25 mouse cellular contexts compared by ENCODE assay signal in genomic region chr3:92600456-92600855, GRCm38 (mm10). TPM values are rescaled to one million over a fixed set of nuclear protein-coding genes. Genes with fewer than 3 reads are reported as not detected.
DNase-seq lines count a peak whose midpoint lies in the region; ATAC-seq and TF ChIP-seq lines count a peak whose summit lies in the region.
"Had no signal": no experiment of that assay in that cellular context is flagged by ENCODE, and none has a peak within 500 bp of the region (broad histone marks: within the 10 kb centered on the region; RNA-seq: fewer than 3 reads in every experiment).

No protein-coding gene starts in this region.

- peak; percentile 35 for DNase-seq in kidney, adult 9 months
- DNase-seq in kidney, adult 18-20 months, result no peak
- no peak for DNase-seq in liver, postnatal 0 days
- DNase-seq in CH12.LX (ENCODE audit: extremely low read depth), result peak; percentile 21
- DNase-seq in Patski (ENCODE audit: low read depth, low spot score), result no peak
- no peak for DNase-seq in hindbrain, embryonic 10.5 days (ENCODE audit: low spot score)
- DNase-seq: adrenal gland, adult 2 months; cerebellum, adult 9-10 months; forebrain, postnatal 0 days; lung, adult 18-20 months; thymus, postnatal 36 days had no signal

- dilution Hi-C loops in CH12.LX (cut with MboI; ENCODE audit: extremely low pct_ligation_motif_present, extremely low pct_unique_long_range_greater_than_20kb, low sequenced_read_pairs), result no loop called here

- no peak for TF ChIP-seq POLR2A in CH12.LX (IDR thresholded peaks at IDR 0.05; ENCODE audit: low read depth, low read length)

- peaks cover 3% of the 10 kb centered on the region; the same call in 1 of the 2 replicates for H3K9me3 ChIP-seq in liver, postnatal 0 days (ENCODE audit: low read length)
- 0 out of 2 replicates have a peak, but pooled peaks cover 2% of the 10 kb centered on the region for H3K9me3 ChIP-seq in liver, embryonic 12.5 days (replicated peaks)
- no peaks in the 10 kb centered on the region for H3K9me3 ChIP-seq in CH12.LX (replicated peaks; ENCODE audit: low read length)
- peaks cover 9% of the 10 kb centered on the region; the same call in 1 of the 2 replicates for H3K9me3 ChIP-seq in hindbrain, embryonic 10.5 days
- H3K9me3 ChIP-seq: hindbrain, embryonic 12.5 days; midbrain, embryonic 12.5 days had no signal

- no peaks in the 10 kb centered on the region for H3K27me3 ChIP-seq in liver, postnatal 0 days (ENCODE audit: insufficient read depth, low read length)
- H3K27me3 ChIP-seq in liver, embryonic 12.5 days (replicated peaks), result no peaks in the 10 kb centered on the region
- H3K27me3 ChIP-seq in CH12.LX (replicated peaks) (no peaks in the 10 kb centered on the region), Patski (peaks cover 13% of the 10 kb centered on the region)
- H3K27me3 ChIP-seq in hindbrain, embryonic 10.5 days (ENCODE audit: insufficient read depth, poor library complexity, severe bottlenecking), result no peaks in the 10 kb centered on the region
- H3K27me3 ChIP-seq: hindbrain, embryonic 12.5 days; midbrain, embryonic 12.5 days; neural tube, embryonic 13.5 days had no signal

- no peak overlapping the region for H3K27ac ChIP-seq in liver, postnatal 0 days (ENCODE audit: low read depth)
- no peak overlapping the region for H3K27ac ChIP-seq in liver, embryonic 12.5 days
- H3K27ac ChIP-seq in CH12.LX (ENCODE audit: insufficient read depth, low read depth), result no peak overlapping the region
- H3K27ac ChIP-seq in hindbrain, embryonic 10.5 days, result no peak overlapping the region
- H3K27ac ChIP-seq: forebrain, embryonic 10.5 days; hindbrain, embryonic 12.5 days; midbrain, embryonic 12.5 days; neural tube, embryonic 13.5 days had no signal

- CTCF ChIA-PET in Patski (lab: Charles Lee), result interaction anchor here (1.0 to 4.0 kb wide), 8 partner anchors 8 to 482 kb away, joined by 3 to 18 read pairs (median 4); partner anchors contain the start of gene Smcp

- no peak for ATAC-seq in liver, postnatal 0 days
- no peak for ATAC-seq in liver, embryonic 12.5 days
- peak; percentile 54 for ATAC-seq in Patski
- ATAC-seq: forebrain, postnatal 0 days; inflammation-experienced regulatory T-cells, adult 6 months had no signal

- no peak for TF ChIP-seq EP300 in liver, postnatal 0 days (IDR thresholded peaks at IDR 0.05; ENCODE audit: low read depth)
- no peak for TF ChIP-seq EP300 in CH12.LX (IDR thresholded peaks at IDR 0.05; ENCODE audit: low read length)

- TF ChIP-seq CTCF in liver, postnatal 0 days (IDR thresholded peaks at IDR 0.05; ENCODE audit: low read depth), result peak; percentile 47
- 0 out of 4 replicates have a peak, but pooled peaks of 1 of the 2 experiments have one; percentile 21 for TF ChIP-seq CTCF in CH12.LX (conservative IDR thresholded peaks at IDR 0.05 in 1 of 2, IDR thresholded peaks at IDR 0.05 in 1 of 2; ENCODE audit: low read depth in 2 of 2, low read length in 2 of 2)
- TF ChIP-seq CTCF in Patski (IDR thresholded peaks at IDR 0.05), result peak; percentile 49

- H3K9ac ChIP-seq in liver, postnatal 0 days (replicated peaks), result no peak overlapping the region
- no peak overlapping the region for H3K9ac ChIP-seq in liver, embryonic 12.5 days
- no peak overlapping the region for H3K9ac ChIP-seq in CH12.LX (ENCODE audit: insufficient read depth, low read depth)
- H3K9ac ChIP-seq: forebrain, postnatal 0 days; hindbrain, embryonic 12.5 days; midbrain, embryonic 12.5 days; neural tube, embryonic 13.5 days had no signal

- POLR2A ChIA-PET in Patski (lab: Charles Lee), result no interaction called here

- in situ Hi-C loops in CH12.LX (cut with MboI; ENCODE audit: low pct_ligation_motif_present, low pct_unique_long_range_greater_than_20kb, low sequenced_read_pairs), result no loop called here
- in situ Hi-C loops in Patski (cut with MboI; ENCODE audit: low pct_unique_long_range_greater_than_20kb), result loop anchor here (5.0 kb wide), 2 partner anchors 203 to 448 kb away; no protein-coding TSS in a partner anchor

- no peak overlapping the region for H3K4me3 ChIP-seq in liver, postnatal 0 days (ENCODE audit: low read depth, low read length)
- no peak overlapping the region for H3K4me3 ChIP-seq in liver, embryonic 12.5 days
- H3K4me3 ChIP-seq in CH12.LX (replicated peaks in 1 of 3; ENCODE audit: low read depth in 2 of 3, low read length in 2 of 3, poor library complexity in 1 of 3), result no peak overlapping the region
- H3K4me3 ChIP-seq in hindbrain, embryonic 10.5 days, result no peak overlapping the region
- H3K4me3 ChIP-seq: forebrain, embryonic 10.5 days; hindbrain, embryonic 12.5 days; midbrain, embryonic 12.5 days; neural tube, embryonic 13.5 days had no signal

- WGBS in liver, postnatal 0 days (ENCODE audit: insufficient replicate concordance), result 46% methylated on average over 1 of the region's 1 CpGs
- WGBS in liver, embryonic 12.5 days (ENCODE audit: insufficient replicate concordance), result 50% methylated on average over 1 of the region's 1 CpGs
- 61% methylated on average over 1 of the region's 1 CpGs for WGBS in hindbrain, embryonic 10.5 days

- TF ChIP-seq RAD21 in CH12.LX (IDR thresholded peaks at IDR 0.05; ENCODE audit: low read depth, low read length), result no peak; the same call in none of the 2 replicates

- H3K4me2 ChIP-seq in liver, postnatal 0 days (ENCODE audit: low read depth, low read length), result no peak overlapping the region
- no peak overlapping the region for H3K4me2 ChIP-seq in liver, embryonic 12.5 days
- H3K4me2 ChIP-seq in CH12.LX (ENCODE audit: insufficient read depth, low read depth, poor library complexity, severe bottlenecking), result no peak overlapping the region
- H3K4me2 ChIP-seq: hindbrain, embryonic 12.5 days; midbrain, embryonic 12.5 days; neural tube, embryonic 13.5 days had no signal

- H3K4me1 ChIP-seq in liver, postnatal 0 days (ENCODE audit: insufficient read depth), result no peaks in the 10 kb centered on the region
- H3K4me1 ChIP-seq in liver, embryonic 12.5 days, result no peaks in the 10 kb centered on the region
- no peaks in the 10 kb centered on the region for H3K4me1 ChIP-seq in CH12.LX (ENCODE audit: control insufficient read depth in 1 of 2, insufficient read depth in 2 of 2)
- no peaks in the 10 kb centered on the region for H3K4me1 ChIP-seq in hindbrain, embryonic 10.5 days (replicated peaks)
- H3K4me1 ChIP-seq: forebrain, embryonic 10.5 days; hindbrain, embryonic 12.5 days; midbrain, embryonic 12.5 days; neural tube, embryonic 13.5 days had no signal

- H3K79me2 ChIP-seq in CH12.LX (replicated peaks; ENCODE audit: control insufficient read depth, extremely low read depth, insufficient read depth, poor library complexity, severe bottlenecking), result no peaks in the 10 kb centered on the region

- no peaks in the 10 kb centered on the region for H3K36me3 ChIP-seq in liver, postnatal 0 days (replicated peaks; ENCODE audit: insufficient read depth, low read length)
- H3K36me3 ChIP-seq in liver, embryonic 12.5 days, result no peaks in the 10 kb centered on the region
- no peaks in the 10 kb centered on the region for H3K36me3 ChIP-seq in CH12.LX (replicated peaks in 1 of 2; ENCODE audit: control insufficient read depth in 1 of 2, insufficient read depth in 1 of 2, low read length in 1 of 2)
- H3K36me3 ChIP-seq in hindbrain, embryonic 10.5 days, result no peaks in the 10 kb centered on the region
- H3K36me3 ChIP-seq: forebrain, embryonic 10.5 days; hindbrain, embryonic 12.5 days; midbrain, embryonic 12.5 days; neural tube, embryonic 13.5 days had no signal

TF ChIP-seq in CH12.LX, 34 proteins besides CTCF, POLR2A, EP300 and RAD21:
- TF ChIP-seq MYC (IDR thresholded peaks at IDR 0.05; ENCODE audit: low read depth, low read length) (no peak), SMC3 (IDR thresholded peaks at IDR 0.05; ENCODE audit: low read depth, low read length) (peak; percentile 18; the same call in 1 of the 2 replicates)

RNA-seq across cellular contexts. Expression of gene 2210017I01Rik, which starts 6.8 kb away (rescaled TPM):
- polyA plus RNA-seq in liver, postnatal 0 days (2015; fragmentation: Nextera tagmentation; extraction: Ambion mirVana), result not detected in 2 replicates
- not detected in 2 replicates for polyA plus RNA-seq in liver, embryonic 12.5 days (2016; fragmentation: Nextera tagmentation; extraction: Ambion mirVana)
- total RNA-seq in CH12.LX (2012; rRNA removed), result not detected in 2 replicates
- not detected in 2 replicates for total RNA-seq in CH12.LX (2014; rRNA removed)
- polyA plus RNA-seq in CH12.LX (2012; ENCODE audit: insufficient read length, low read depth), result not detected in 2 replicates
- not detected for polyA plus RNA-seq in Patski (2021)
- not detected in 2 replicates for polyA plus RNA-seq in hindbrain, embryonic 10.5 days (2016; fragmentation: Nextera tagmentation; extraction: Ambion mirVana)
- total RNA-seq: adrenal gland, adult 2 months; forebrain, postnatal 0 days; gastrocnemius, adult 18-20 months; gastrocnemius, postnatal 4 days; layer of hippocampus, adult 18-20 months; left cerebral cortex, postnatal 25 days; megakaryocyte progenitor cell, adult 5-6 weeks had no signal
- polyA plus RNA-seq: adrenal gland, adult 2 months; cortical plate, adult 2 months; forebrain, embryonic 10.5 days; forebrain, postnatal 0 days; heart, embryonic 16.5 days; hindbrain, embryonic 12.5 days; inflammation-experienced regulatory T-cells, adult 6 months; limb, embryonic 14.5 days; midbrain, embryonic 12.5 days; neural tube, embryonic 13.5 days had no signal

RNA-seq across cellular contexts. Expression of gene Smcp, which starts 11.7 kb away (rescaled TPM):
- 5.1 and 6.3 TPM in 2 replicates for polyA plus RNA-seq in liver, postnatal 0 days (2015; fragmentation: Nextera tagmentation; extraction: Ambion mirVana)
- not detected in 2 replicates for polyA plus RNA-seq in liver, embryonic 12.5 days (2016; fragmentation: Nextera tagmentation; extraction: Ambion mirVana)
- total RNA-seq in CH12.LX (2012; rRNA removed), result not detected in 2 replicates
- total RNA-seq in CH12.LX (2014; rRNA removed), result not detected in 2 replicates
- polyA plus RNA-seq in CH12.LX (2012; ENCODE audit: insufficient read length, low read depth), result not detected in 2 replicates
- polyA plus RNA-seq in Patski (2021), result not detected
- polyA plus RNA-seq in hindbrain, embryonic 10.5 days (2016; fragmentation: Nextera tagmentation; extraction: Ambion mirVana), result not detected in 2 replicates
- total RNA-seq: adrenal gland, adult 2 months; forebrain, postnatal 0 days; gastrocnemius, adult 18-20 months; gastrocnemius, postnatal 4 days; layer of hippocampus, adult 18-20 months; left cerebral cortex, postnatal 25 days; megakaryocyte progenitor cell, adult 5-6 weeks had no signal
- polyA plus RNA-seq: adrenal gland, adult 2 months; cortical plate, adult 2 months; forebrain, embryonic 10.5 days; forebrain, postnatal 0 days; heart, embryonic 16.5 days; hindbrain, embryonic 12.5 days; inflammation-experienced regulatory T-cells, adult 6 months; limb, embryonic 14.5 days; midbrain, embryonic 12.5 days; neural tube, embryonic 13.5 days had no signal

RNA-seq across cellular contexts. Expression of gene Lce6a, which starts 21.0 kb away (rescaled TPM):
- not detected in 2 replicates for polyA plus RNA-seq in liver, postnatal 0 days (2015; fragmentation: Nextera tagmentation; extraction: Ambion mirVana)
- not detected in 2 replicates for polyA plus RNA-seq in liver, embryonic 12.5 days (2016; fragmentation: Nextera tagmentation; extraction: Ambion mirVana)
- total RNA-seq in CH12.LX (2012; rRNA removed) (not detected in 2 replicates), CH12.LX (2014; rRNA removed) (not detected in 2 replicates)
- polyA plus RNA-seq in CH12.LX (2012; ENCODE audit: insufficient read length, low read depth) (not detected in 2 replicates), Patski (2021) (not detected)
- polyA plus RNA-seq in hindbrain, embryonic 10.5 days (2016; fragmentation: Nextera tagmentation; extraction: Ambion mirVana), result not detected in 2 replicates
- total RNA-seq: adrenal gland, adult 2 months; forebrain, postnatal 0 days; gastrocnemius, adult 18-20 months; gastrocnemius, postnatal 4 days; layer of hippocampus, adult 18-20 months; left cerebral cortex, postnatal 25 days; megakaryocyte progenitor cell, adult 5-6 weeks had no signal
- polyA plus RNA-seq: adrenal gland, adult 2 months; cortical plate, adult 2 months; forebrain, embryonic 10.5 days; forebrain, postnatal 0 days; heart, embryonic 16.5 days; hindbrain, embryonic 12.5 days; inflammation-experienced regulatory T-cells, adult 6 months; midbrain, embryonic 12.5 days; neural tube, embryonic 13.5 days had no signal

RNA-seq across cellular contexts. Expression of gene Ivl, which starts 26.9 kb away (rescaled TPM):
- polyA plus RNA-seq in liver, postnatal 0 days (2015; fragmentation: Nextera tagmentation; extraction: Ambion mirVana), result not detected in 2 replicates
- polyA plus RNA-seq in liver, embryonic 12.5 days (2016; fragmentation: Nextera tagmentation; extraction: Ambion mirVana), result 0.12 TPM in 1 of 2 replicates, not detected in the other
- total RNA-seq in CH12.LX (2012; rRNA removed), result 0.04 TPM in 1 of 2 replicates, not detected in the other
- 0.30 and 0.31 TPM in 2 replicates for total RNA-seq in CH12.LX (2014; rRNA removed)
- 0.38 and 0.44 TPM in 2 replicates for polyA plus RNA-seq in CH12.LX (2012; ENCODE audit: insufficient read length, low read depth)
- not detected for polyA plus RNA-seq in Patski (2021)
- polyA plus RNA-seq in hindbrain, embryonic 10.5 days (2016; fragmentation: Nextera tagmentation; extraction: Ambion mirVana), result not detected in 2 replicates
- total RNA-seq: adrenal gland, adult 2 months; forebrain, postnatal 0 days; gastrocnemius, adult 18-20 months; gastrocnemius, postnatal 4 days; layer of hippocampus, adult 18-20 months; left cerebral cortex, postnatal 25 days; megakaryocyte progenitor cell, adult 5-6 weeks had no signal
- polyA plus RNA-seq: adrenal gland, adult 2 months; cortical plate, adult 2 months; forebrain, embryonic 10.5 days; forebrain, postnatal 0 days; inflammation-experienced regulatory T-cells, adult 6 months; midbrain, embryonic 12.5 days; neural tube, embryonic 13.5 days had no signal

RNA-seq across cellular contexts. Expression of gene Lce1a1, which starts 47.7 kb away (rescaled TPM):
- not detected in 2 replicates for polyA plus RNA-seq in liver, postnatal 0 days (2015; fragmentation: Nextera tagmentation; extraction: Ambion mirVana)
- polyA plus RNA-seq in liver, embryonic 12.5 days (2016; fragmentation: Nextera tagmentation; extraction: Ambion mirVana), result not detected in 2 replicates
- total RNA-seq in CH12.LX (2012; rRNA removed) (not detected in 2 replicates), CH12.LX (2014; rRNA removed) (not detected in 2 replicates)
- polyA plus RNA-seq in CH12.LX (2012; ENCODE audit: insufficient read length, low read depth) (not detected in 2 replicates), Patski (2021) (not detected)
- polyA plus RNA-seq in hindbrain, embryonic 10.5 days (2016; fragmentation: Nextera tagmentation; extraction: Ambion mirVana), result not detected in 2 replicates
- total RNA-seq: adrenal gland, adult 2 months; forebrain, postnatal 0 days; gastrocnemius, adult 18-20 months; gastrocnemius, postnatal 4 days; layer of hippocampus, adult 18-20 months; left cerebral cortex, postnatal 25 days; megakaryocyte progenitor cell, adult 5-6 weeks had no signal
- polyA plus RNA-seq: adrenal gland, adult 2 months; cortical plate, adult 2 months; forebrain, embryonic 10.5 days; forebrain, postnatal 0 days; heart, embryonic 16.5 days; hindbrain, embryonic 12.5 days; inflammation-experienced regulatory T-cells, adult 6 months; limb, embryonic 14.5 days; midbrain, embryonic 12.5 days; neural tube, embryonic 13.5 days had no signal

Comparison
In these comparisons a context has a peak if more than half of its experiments do, and no peak if none do; other contexts are left out.
1. DNase-seq: peak in kidney, adult 9 months (single experiment) and CH12.LX (single experiment); none in kidney, adult 18-20 months (single experiment), liver, postnatal 0 days (single experiment), Patski (single experiment) and hindbrain, embryonic 10.5 days (single experiment).